Mouse (Mus musculus): ENCODE data around the gene Csrnp1. TPM values are rescaled to one million over a fixed set of nuclear protein-coding genes. Genes with fewer than 3 reads are reported as not detected.

Csrnp1 gene
- polyA plus RNA-seq, 1 experiment from 2014 or later: 3.3 TPM

DNA sequence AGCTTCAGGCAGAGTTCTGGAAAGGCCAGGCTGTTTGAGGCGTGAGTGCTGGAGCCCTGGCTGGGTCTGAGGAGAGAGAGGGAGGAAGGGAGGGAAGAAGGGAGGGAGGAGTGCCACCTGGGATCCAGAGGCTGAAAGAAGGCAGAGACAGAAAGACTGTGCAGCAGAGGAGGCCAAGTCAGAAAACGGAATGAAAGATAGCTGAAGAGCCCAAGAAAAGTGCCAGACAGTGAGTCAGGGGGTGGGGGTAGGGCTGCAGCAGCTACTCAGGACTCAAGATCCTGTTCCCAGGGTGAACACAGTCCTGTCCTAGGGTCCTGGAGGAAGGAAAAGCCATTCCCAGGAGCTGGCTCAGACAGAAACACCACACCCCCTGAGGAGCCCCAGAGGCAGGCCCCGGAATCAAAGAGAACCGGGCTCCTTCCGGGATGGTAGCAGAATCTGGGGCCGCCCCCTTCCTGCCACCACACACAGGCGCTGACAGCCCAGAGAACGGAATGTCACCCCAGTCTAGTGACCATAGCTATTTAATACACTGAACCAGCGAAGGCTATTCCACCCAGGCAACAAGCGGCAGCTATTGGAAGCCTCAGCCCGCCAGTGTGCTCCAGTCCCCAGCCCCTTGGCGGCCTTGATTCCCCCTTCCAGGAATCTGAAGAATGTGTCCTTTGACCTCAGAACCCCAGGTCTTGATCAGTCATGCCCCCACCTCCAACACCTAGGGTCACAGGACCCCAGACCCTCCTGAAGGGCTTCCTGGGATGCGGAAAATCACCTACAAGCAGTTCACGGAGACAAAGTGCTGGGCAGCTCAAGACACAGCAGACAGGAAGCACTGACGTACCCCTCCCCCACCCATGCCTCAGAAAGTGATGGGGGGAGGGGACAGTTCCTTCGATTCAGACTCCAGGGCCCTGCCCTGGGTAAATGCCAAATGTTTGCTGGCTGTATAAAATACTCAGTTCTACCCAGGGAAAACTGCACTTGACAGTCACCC lies 3.0 kb downstream of the Csrnp1 start:
- H3K9me3 ChIP-seq: no peaks in the 10 kb centered on the region
- H3K4me3 ChIP-seq: peak overlapping the region; percentile 74
- WGBS: under 1% methylated on average over 16 of the region's 16 CpGs
- DNase-seq (ENCODE audit: extremely low spot score, low spot score): peak; percentile 73
- peak overlapping the region; percentile 87 for H3K27ac ChIP-seq
- peaks cover 87% of the 10 kb centered on the region for H3K4me1 ChIP-seq
- H3K27me3 ChIP-seq (ENCODE audit: poor library complexity, severe bottlenecking): peaks cover 20% of the 10 kb centered on the region; the same call in 1 of the 2 replicates
- H3K36me3 ChIP-seq (replicated peaks): peaks cover 5% of the 10 kb centered on the region

- Histone ChIP-seq H3K4me1 (peaks cover 87% of the 10 kb centered on the region), H3K27ac (peak overlapping the region; percentile 87), H3K27me3 (ENCODE audit: poor library complexity, severe bottlenecking) (peaks cover 14% of the 10 kb centered on the region; the same call in 1 of the 2 replicates), H3K36me3 (replicated peaks) (peaks cover 7% of the 10 kb centered on the region), H3K9me3 (no peaks in the 10 kb centered on the region), H3K4me3 (peak overlapping the region; percentile 74)
- 5% methylated on average over 4 of the region's 4 CpGs for WGBS
- DNase-seq (ENCODE audit: extremely low spot score, low spot score): peak; percentile 37
Observed at GRCm38 (mm10) chr9:119980770-119981182, 3.7 kb downstream of the Csrnp1 start.

- WGBS: 59% methylated on average over 2 of the region's 2 CpGs
- peaks cover 83% of the 10 kb centered on the region for H3K4me1 ChIP-seq
Observed at GRCm38 (mm10) chr9:119979749-119980148, 4.7 kb downstream of the Csrnp1 start.

DNA sequence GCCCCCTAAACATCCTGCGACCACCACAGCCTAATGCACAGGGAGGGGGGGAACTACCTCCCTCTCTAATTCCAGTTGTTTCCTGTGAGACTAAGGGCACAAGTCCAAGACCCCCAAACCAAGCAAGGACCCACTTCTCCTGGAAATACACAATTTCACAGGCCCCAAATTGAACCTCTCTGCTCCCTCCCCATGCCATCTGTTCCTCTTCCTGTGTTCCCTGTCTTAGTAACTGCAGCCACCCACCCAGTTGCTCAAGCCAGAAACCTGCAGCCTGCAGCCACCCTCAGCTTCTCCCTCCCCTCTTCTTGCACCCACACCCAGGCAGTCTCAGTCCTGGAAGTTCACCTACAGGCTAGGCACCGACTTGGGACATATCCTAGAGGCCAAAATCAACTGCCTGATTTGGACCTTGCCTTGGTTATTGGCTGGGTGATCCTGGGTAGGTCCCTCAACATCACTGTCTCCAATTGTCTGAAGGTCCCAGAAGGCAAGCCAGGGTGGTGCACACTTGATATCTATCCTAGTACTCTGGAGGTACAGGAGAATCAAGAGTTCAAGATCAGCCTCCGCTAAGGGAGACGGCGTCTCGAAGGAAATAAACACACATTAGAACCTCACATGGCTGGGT lies 5.5 kb downstream of the Csrnp1 start:
- Histone ChIP-seq H3K9me3 (no peaks in the 10 kb centered on the region), H3K27ac (peak overlapping the region; percentile 32; the same call in 1 of the 2 replicates), H3K27me3 (ENCODE audit: poor library complexity, severe bottlenecking) (peaks cover 3% of the 10 kb centered on the region; the same call in 1 of the 2 replicates), H3K4me1 (peaks cover 75% of the 10 kb centered on the region), H3K4me3 (no peak overlapping the region), H3K36me3 (replicated peaks) (peaks cover 20% of the 10 kb centered on the region)
- no peak for DNase-seq (ENCODE audit: extremely low spot score, low spot score)
- WGBS: 84% methylated on average over 6 of the region's 6 CpGs

More at GRCm38 (mm10) chr9:119979749-119980148, 4.7 kb downstream of the Csrnp1 start:
- Histone ChIP-seq H3K36me3 (replicated peaks) (peaks cover 13% of the 10 kb centered on the region), H3K4me3 (no peak overlapping the region), H3K27ac (peak overlapping the region; percentile 66), H3K9me3 (no peaks in the 10 kb centered on the region), H3K27me3 (ENCODE audit: poor library complexity, severe bottlenecking) (peaks cover 9% of the 10 kb centered on the region; the same call in 1 of the 2 replicates)
- DNase-seq (ENCODE audit: extremely low spot score, low spot score): no peak

DNA sequence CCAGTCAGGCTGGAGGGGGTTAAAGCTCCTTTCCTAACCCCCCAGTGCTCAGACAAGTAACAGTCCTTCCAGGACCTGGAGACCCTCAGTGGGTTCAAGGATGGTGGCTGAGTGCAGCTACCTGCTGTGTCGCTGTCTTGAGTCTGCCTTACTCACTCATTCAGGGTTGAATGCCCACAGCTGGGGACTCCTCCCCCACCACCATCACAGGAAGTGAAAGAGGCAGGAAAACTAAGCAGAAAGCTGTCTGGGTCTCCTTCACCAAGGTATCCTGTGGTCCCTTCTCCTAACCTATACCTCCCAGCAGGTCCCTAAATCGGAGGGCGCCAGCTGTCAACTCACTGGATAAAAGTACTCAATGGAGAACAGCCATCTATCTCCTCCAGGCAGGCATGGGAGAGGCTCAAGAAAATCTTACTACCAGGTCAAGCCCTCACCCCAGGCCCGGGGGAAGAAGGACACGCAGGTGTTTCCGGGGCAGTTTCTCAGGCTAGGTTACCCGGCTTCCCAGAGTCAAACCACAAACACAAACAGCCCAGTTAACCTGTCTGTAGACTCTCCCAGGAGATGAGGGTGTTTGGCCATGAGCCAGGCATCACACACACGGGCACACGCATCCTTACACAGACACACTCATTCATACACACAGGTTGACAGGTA lies 6.2 kb downstream of the Csrnp1 start:
- no peak for DNase-seq (ENCODE audit: extremely low spot score, low spot score)
- H3K36me3 ChIP-seq (replicated peaks): peaks cover 27% of the 10 kb centered on the region
- peaks cover 69% of the 10 kb centered on the region for H3K4me1 ChIP-seq
- 0 out of 2 replicates have a peak, but pooled peaks cover 3% of the 10 kb centered on the region for H3K9me3 ChIP-seq
- WGBS: 56% methylated on average over 9 of the region's 9 CpGs
- H3K27me3 ChIP-seq (ENCODE audit: poor library complexity, severe bottlenecking): peaks cover 3% of the 10 kb centered on the region; the same call in 1 of the 2 replicates
- H3K27ac ChIP-seq: peak overlapping the region; percentile 42; the same call in 1 of the 2 replicates
- no peak overlapping the region for H3K4me3 ChIP-seq

GRCm38 (mm10) chr9:119977557-119978060 lies 6.8 kb downstream of the Csrnp1 start:
- Histone ChIP-seq H3K27ac (peak overlapping the region; percentile 42; the same call in 1 of the 2 replicates), H3K27me3 (ENCODE audit: poor library complexity, severe bottlenecking) (peaks cover 3% of the 10 kb centered on the region; the same call in 1 of the 2 replicates), H3K9me3 (0 out of 2 replicates have a peak, but pooled peaks cover 3% of the 10 kb centered on the region), H3K36me3 (replicated peaks) (peaks cover 34% of the 10 kb centered on the region), H3K4me3 (no peak overlapping the region), H3K4me1 (peaks cover 62% of the 10 kb centered on the region)
- DNase-seq (ENCODE audit: extremely low spot score, low spot score): no peak
- WGBS: 78% methylated on average over 5 of the region's 5 CpGs

DNA sequence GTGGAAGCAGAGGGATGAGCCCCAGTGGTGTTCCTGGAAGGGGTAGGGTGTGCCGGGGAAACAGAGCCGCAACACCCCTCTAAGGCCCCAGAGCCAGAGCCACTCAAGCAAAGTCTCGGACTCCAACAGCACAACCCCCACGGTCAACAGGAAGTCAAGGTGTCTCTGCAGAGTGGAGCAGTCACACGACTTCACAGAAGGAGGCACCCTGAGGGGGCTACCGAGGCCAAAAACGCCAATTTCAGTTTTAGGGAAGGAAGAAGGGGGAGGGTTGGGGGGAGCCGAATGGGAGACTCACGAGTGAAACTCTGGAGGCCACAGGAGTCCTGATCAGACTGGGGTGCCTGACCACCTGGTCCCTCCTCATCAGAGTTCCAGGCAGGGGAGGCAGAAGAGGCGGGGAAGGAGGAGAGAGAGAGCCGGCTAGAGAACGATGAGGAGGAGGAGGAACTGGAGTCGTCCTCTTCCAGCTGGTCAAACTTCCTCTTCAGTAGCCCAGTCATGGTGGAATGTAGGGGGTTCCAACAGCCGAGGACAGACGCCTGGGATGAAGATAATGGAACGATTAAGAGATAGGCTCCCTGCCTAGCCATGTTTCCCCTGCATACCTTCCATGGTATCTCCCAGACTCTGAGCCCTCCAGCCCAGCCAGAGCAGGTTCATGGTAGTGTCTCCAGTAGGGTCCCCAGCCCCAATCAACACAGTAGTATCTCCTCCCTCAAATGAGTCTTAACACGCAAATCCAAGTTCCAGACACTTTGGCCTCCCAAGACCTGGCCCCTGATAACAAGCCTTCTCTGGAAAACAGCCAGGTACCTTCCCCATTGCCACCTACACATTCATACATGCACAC lies 7.5 kb downstream of the Csrnp1 start:
- Histone ChIP-seq H3K27ac (peak overlapping the region; percentile 42), H3K4me1 (peaks cover 55% of the 10 kb centered on the region), H3K36me3 (replicated peaks) (peaks cover 40% of the 10 kb centered on the region), H3K9me3 (0 out of 2 replicates have a peak, but pooled peaks cover 3% of the 10 kb centered on the region), H3K4me3 (no peak overlapping the region), H3K27me3 (ENCODE audit: poor library complexity, severe bottlenecking) (no peaks in the 10 kb centered on the region)
- DNase-seq (ENCODE audit: extremely low spot score, low spot score): no peak
- WGBS: 64% methylated on average over 17 of the region's 17 CpGs

- WGBS: 94% methylated on average over 4 of the region's 4 CpGs
Observed at GRCm38 (mm10) chr9:119975286-119975685, 9.2 kb downstream of the Csrnp1 start.

GRCm38 (mm10) chr9:119974609-119975008 lies 9.8 kb downstream of the Csrnp1 start:
- peaks cover 51% of the 10 kb centered on the region for H3K36me3 ChIP-seq (replicated peaks)
- no peak overlapping the region for H3K4me3 ChIP-seq
- WGBS: 82% methylated on average over 5 of the region's 5 CpGs
- no peaks in the 10 kb centered on the region for H3K27me3 ChIP-seq (ENCODE audit: poor library complexity, severe bottlenecking)
- no peak overlapping the region for H3K27ac ChIP-seq
- peaks cover 49% of the 10 kb centered on the region for H3K4me1 ChIP-seq
- no peak for DNase-seq (ENCODE audit: extremely low spot score, low spot score)
- 0 out of 2 replicates have a peak, but pooled peaks cover 3% of the 10 kb centered on the region for H3K9me3 ChIP-seq

More at GRCm38 (mm10) chr9:119975286-119975685, 9.2 kb downstream of the Csrnp1 start:
- Histone ChIP-seq H3K4me1 (peaks cover 50% of the 10 kb centered on the region), H3K36me3 (replicated peaks) (peaks cover 51% of the 10 kb centered on the region), H3K9me3 (0 out of 2 replicates have a peak, but pooled peaks cover 3% of the 10 kb centered on the region), H3K27ac (no peak overlapping the region), H3K27me3 (ENCODE audit: poor library complexity, severe bottlenecking) (no peaks in the 10 kb centered on the region), H3K4me3 (no peak overlapping the region)
- no peak for DNase-seq (ENCODE audit: extremely low spot score, low spot score)

DNA sequence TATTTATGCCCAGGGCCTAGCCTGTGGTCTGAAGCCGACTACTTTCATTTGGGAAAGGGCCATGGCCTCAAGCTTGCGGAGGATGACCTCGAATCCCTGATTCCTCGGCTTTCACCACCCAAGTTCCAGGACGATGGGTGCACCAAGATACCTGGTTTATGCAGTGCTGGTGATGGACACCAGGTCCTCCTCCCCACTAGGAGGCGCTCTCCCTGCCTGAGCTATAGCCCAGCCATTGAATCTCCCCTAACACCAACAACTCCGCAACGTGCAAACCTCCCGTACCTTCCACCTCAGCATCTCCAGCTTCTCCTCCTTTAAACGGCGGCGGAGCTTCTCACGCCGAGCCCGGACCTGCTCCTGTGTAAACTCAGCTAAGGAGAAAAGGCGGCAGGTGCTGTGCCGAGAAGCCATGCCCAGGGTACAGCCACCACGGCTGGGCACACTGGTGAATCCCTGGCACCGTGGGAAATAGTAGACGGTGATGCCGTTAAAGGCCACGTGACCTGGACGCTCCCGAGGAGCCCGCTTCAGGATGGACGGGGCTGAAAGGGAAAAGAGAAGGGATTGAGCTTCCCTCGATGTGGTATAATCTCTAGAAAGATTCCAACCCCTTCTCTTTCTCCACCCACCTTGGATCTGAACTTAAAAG lies 10.5 kb downstream of the Csrnp1 start:
- no peaks in the 10 kb centered on the region for H3K27me3 ChIP-seq (ENCODE audit: poor library complexity, severe bottlenecking)
- no peak overlapping the region for H3K4me3 ChIP-seq
- 0 out of 2 replicates have a peak, but pooled peaks cover 3% of the 10 kb centered on the region for H3K9me3 ChIP-seq
- H3K4me1 ChIP-seq: peaks cover 43% of the 10 kb centered on the region
- no peak for DNase-seq (ENCODE audit: extremely low spot score, low spot score)
- no peak overlapping the region for H3K27ac ChIP-seq
- peaks cover 51% of the 10 kb centered on the region for H3K36me3 ChIP-seq (replicated peaks)
- WGBS: 90% methylated on average over 27 of the region's 27 CpGs

DNA sequence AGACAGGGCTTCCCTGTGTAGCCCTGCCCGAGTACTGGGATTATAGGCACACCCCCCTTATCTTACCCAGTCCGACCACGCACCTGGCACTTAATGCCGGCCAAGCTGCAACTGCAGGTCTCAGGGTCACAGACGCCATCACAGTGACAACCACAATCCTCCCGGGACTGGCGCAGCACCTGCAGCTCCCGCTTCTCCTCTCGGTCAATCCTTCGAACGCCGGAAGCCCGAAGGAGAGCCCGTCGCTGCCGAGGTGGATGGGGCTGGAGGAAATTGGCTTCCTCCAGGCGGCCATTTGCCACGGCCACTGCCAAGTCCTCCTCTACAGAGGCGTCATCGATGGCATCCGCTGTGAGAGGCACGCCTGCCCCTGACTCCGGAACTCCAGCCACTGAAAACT lies 11.2 kb downstream of the Csrnp1 start:
- no peaks in the 10 kb centered on the region for H3K27me3 ChIP-seq (ENCODE audit: poor library complexity, severe bottlenecking)
- no peak for DNase-seq (ENCODE audit: extremely low spot score, low spot score)
- peaks cover 51% of the 10 kb centered on the region for H3K36me3 ChIP-seq (replicated peaks)
- no peak overlapping the region for H3K4me3 ChIP-seq
- H3K4me1 ChIP-seq: peaks cover 36% of the 10 kb centered on the region
- H3K9me3 ChIP-seq: 0 out of 2 replicates have a peak, but pooled peaks cover 3% of the 10 kb centered on the region
- WGBS: 93% methylated on average over 23 of the region's 23 CpGs
- no peak overlapping the region for H3K27ac ChIP-seq
